Mouse (Mus musculus) intestine, postnatal 0 days (tissue): ENCODE measurements around the gene Nup50. TPM values are rescaled to one million over a fixed set of nuclear protein-coding genes. Genes with fewer than 3 reads are reported as not detected.

Experiments
- ATAC-seq: fragments of 200-750 bp; cut with Nextera tagmentation; 2 replicates; pipeline ENCODE4 v1.8.0; 2017; ENCODE audit warnings: mild to moderate bottlenecking, moderate TSS enrichment, moderate library complexity
- H3K27ac ChIP-seq: fragments of 300-500 bp; sonication (generic); 2 replicates; pipeline ENCODE4 v1.5.1; 2014; ENCODE audit warnings: mild to moderate bottlenecking, low read depth, low read length, moderate library complexity
- H3K27me3 ChIP-seq: fragments of 300-500 bp; sonication (generic); replicated peaks from 2 replicates; pipeline ENCODE4 v1.6.1; 2014; ENCODE audit warnings: low read length, mixed read lengths; ENCODE audit not compliant: control insufficient read depth, insufficient read depth
- H3K36me3 ChIP-seq: fragments of 300-500 bp; sonication (generic); 2 replicates; pipeline ENCODE4 v1.6.1; 2014; ENCODE audit warnings: mild to moderate bottlenecking, moderate library complexity; ENCODE audit not compliant: control insufficient read depth, insufficient read depth
- H3K4me1 ChIP-seq: fragments of 300-500 bp; sonication (generic); replicated peaks from 2 replicates; pipeline ENCODE4 v1.6.1; 2014; ENCODE audit warnings: antibody characterized with exemption, low read length, mixed read lengths; ENCODE audit not compliant: control insufficient read depth, insufficient read depth
- H3K4me2 ChIP-seq: fragments of 300-500 bp; sonication (generic); replicated peaks from 2 replicates; pipeline ENCODE4 v1.6.1; 2014; ENCODE audit warnings: low read depth, mild to moderate bottlenecking, moderate library complexity
- H3K4me3 ChIP-seq: fragments of 300-500 bp; sonication (generic); 2 replicates; pipeline ENCODE4 v1.5.1; 2014; ENCODE audit warnings: low read depth, low read length
- H3K9ac ChIP-seq: fragments of 300-500 bp; sonication (generic); 2 replicates; pipeline ENCODE4 v1.6.1; 2014; ENCODE audit warnings: mild to moderate bottlenecking, low read depth, low read length
- H3K9me3 ChIP-seq: fragments of 300-500 bp; sonication (generic); 2 replicates; pipeline ENCODE4 v1.6.1; 2016; ENCODE audit warnings: mixed run types; ENCODE audit not compliant: control insufficient read depth
- CTCF ChIP-seq: sonication (generic); IDR thresholded peaks from 2 replicates; pipeline ENCODE4 v1.5.1; 2016; ENCODE audit warnings: low read depth, mild to moderate bottlenecking, control low read depth, antibody characterized with exemption, moderate library complexity
- WGBS: fragments of 180-500 bp; shearing (Covaris S2); extraction: QIAGEN DNeasy Blood & Tissue Kit; methylation state at CpG from one replicate; pipeline ENCODE4 v1.1.7; 2014; 5-methylcytosine and 5-hydroxymethylcytosine counted together
- microRNA-seq: library from miRNA; unstranded; fragments of <30 nt; microRNA quantifications from one replicate; pipeline ENCODE4, GENCODE M21; 2016
- polyA plus RNA-seq: library from polyadenylated mRNA; unstranded; fragments of >200 nt; fragmentation: Nextera tagmentation; extraction: Ambion mirVana; gene quantifications from 2 replicates; pipeline ENCODE4 v1.2.1, GENCODE M21; 2015

Nup50 gene
- polyA plus RNA-seq, 1 experiment from 2014 or later, result 21.0 TPM

GRCm38 (mm10) chr15:84986171-84987019, 63.2 kb downstream of the Nup50 start:
- Histone ChIP-seq H3K4me3 (peak overlapping the region; percentile 78), H3K27ac (0 out of 2 replicates have a peak overlapping the region, but pooled peaks have one; percentile 90), H3K36me3 (0 out of 2 replicates have a peak, but pooled peaks cover 7% of the 10 kb centered on the region), H3K9ac (peak overlapping the region; percentile 83), H3K4me1 (0 out of 2 replicates have a peak, but pooled peaks cover 3% of the 10 kb centered on the region), H3K27me3 (no peaks in the 10 kb centered on the region), H3K9me3 (no peaks in the 10 kb centered on the region), H3K4me2 (peak overlapping the region; percentile 85)
- no peak for TF ChIP-seq CTCF
- no peak for ATAC-seq
- 61% methylated on average over 4 of the region's 4 CpGs for WGBS

GRCm38 (mm10) chr15:84987020-84987815, 64.0 kb downstream of the Nup50 start:
- peak overlapping the region; percentile 85 for H3K4me2 ChIP-seq
- WGBS, result 1% methylated on average over 38 of the region's 53 CpGs
- peak; percentile 50 for ATAC-seq
- peak overlapping the region; percentile 78 for H3K4me3 ChIP-seq
- H3K36me3 ChIP-seq, result 0 out of 2 replicates have a peak, but pooled peaks cover 7% of the 10 kb centered on the region
- peak; percentile 10; the same call in 1 of the 2 replicates for TF ChIP-seq CTCF
- peak overlapping the region; percentile 90 for H3K27ac ChIP-seq
- peak overlapping the region; percentile 83 for H3K9ac ChIP-seq
- H3K27me3 ChIP-seq, result no peaks in the 10 kb centered on the region
- H3K4me1 ChIP-seq, result 0 out of 2 replicates have a peak, but pooled peaks cover 3% of the 10 kb centered on the region
- H3K9me3 ChIP-seq, result no peaks in the 10 kb centered on the region

- ATAC-seq, result peak; percentile 86
- H3K4me2 ChIP-seq, result peak within 1 kb of the TSS; percentile 85
- no peak for TF ChIP-seq CTCF
- no peaks in the 10 kb centered on the region for H3K9me3 ChIP-seq
- H3K4me1 ChIP-seq, result 0 out of 2 replicates have a peak, but pooled peaks cover 3% of the 10 kb centered on the region
- peak within 1 kb of the TSS; percentile 78 for H3K4me3 ChIP-seq
- peak within 1 kb of the TSS; percentile 83 for H3K9ac ChIP-seq
- H3K36me3 ChIP-seq, result 0 out of 2 replicates have a peak, but pooled peaks cover 4% of the 10 kb centered on the region
- 2% methylated on average over 55 of the region's 59 CpGs for WGBS
- no peaks in the 10 kb centered on the region for H3K27me3 ChIP-seq
- H3K27ac ChIP-seq, result peak within 1 kb of the TSS; percentile 90
Measured at GRCm38 (mm10) chr15:84987874-84988825, 64.9 kb downstream of the Nup50 start, which contains the start of gene 5031439G07Rik. 5031439G07Rik (minus strand) TSS chr15:84988551.

DNA sequence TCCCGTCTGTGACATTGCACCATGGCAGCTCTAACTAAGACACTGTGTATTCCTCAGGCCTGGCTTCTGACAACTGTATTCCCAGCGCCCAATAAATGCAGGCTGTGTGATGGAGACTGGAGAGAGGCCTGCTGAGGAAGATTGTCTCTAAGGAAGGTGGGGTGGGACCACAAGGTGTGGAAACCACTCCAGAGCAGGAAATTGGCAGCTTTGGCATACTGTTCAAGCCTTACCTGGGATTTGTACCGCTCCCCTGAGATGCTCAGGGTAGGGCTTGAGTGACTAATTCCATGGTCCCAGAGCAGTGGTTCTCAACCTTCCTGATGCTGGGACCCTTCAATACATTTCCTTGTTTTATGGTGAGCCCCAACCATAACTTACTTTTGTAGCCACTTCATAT, 65.9 kb downstream of the Nup50 start:
- Histone ChIP-seq H3K9ac (no peak overlapping the region), H3K27me3 (no peaks in the 10 kb centered on the region), H3K36me3 (no peaks in the 10 kb centered on the region), H3K27ac (no peak overlapping the region), H3K4me3 (no peak overlapping the region), H3K4me1 (0 out of 2 replicates have a peak, but pooled peaks cover 3% of the 10 kb centered on the region), H3K9me3 (no peaks in the 10 kb centered on the region), H3K4me2 (no peak overlapping the region)
- no peak for TF ChIP-seq CTCF
- ATAC-seq, result no peak
- 82% methylated on average over 3 of the region's 3 CpGs for whole genome bisulfite sequencing

DNA sequence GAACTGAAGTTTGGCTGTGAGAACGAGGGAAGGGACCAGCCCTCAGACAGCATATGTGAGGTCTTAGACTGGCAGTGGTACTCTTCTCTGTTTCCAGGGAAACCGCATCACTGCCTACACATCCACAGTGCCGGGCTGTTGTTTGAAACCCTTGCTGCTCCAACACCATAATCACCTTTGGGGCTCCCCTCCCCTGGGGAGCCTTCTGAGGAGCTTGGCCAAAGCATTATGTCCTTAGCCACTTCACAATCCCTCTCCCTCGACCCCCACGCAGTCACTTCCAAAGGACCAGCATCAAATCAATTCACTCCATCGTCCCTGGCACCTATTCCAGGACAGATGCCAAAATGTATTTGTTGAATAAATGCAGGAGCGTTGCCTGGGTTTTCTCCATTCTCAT, 66.6 kb downstream of the Nup50 start:
- 0 out of 2 replicates have a peak, but pooled peaks cover 3% of the 10 kb centered on the region for H3K4me1 ChIP-seq
- no peaks in the 10 kb centered on the region for H3K27me3 ChIP-seq
- ATAC-seq, result no peak
- 81% methylated on average over 7 of the region's 7 CpGs for WGBS
- H3K4me3 ChIP-seq, result no peak overlapping the region
- H3K27ac ChIP-seq, result no peak overlapping the region
- H3K36me3 ChIP-seq, result no peaks in the 10 kb centered on the region
- no peak overlapping the region for H3K4me2 ChIP-seq
- no peak for TF ChIP-seq CTCF
- H3K9me3 ChIP-seq, result no peaks in the 10 kb centered on the region
- H3K9ac ChIP-seq, result no peak overlapping the region

Small RNA genes lying within 50 kb of the gene (microRNA-seq; reads per million reads assigned to microRNA genes)
- 34.2 reads per million, percentile 34 among the genes with 10 or more reads in this experiment for gene Mir1249

Other genes with a start within 250 kb of the Nup50 start
- gene Arhgap8, start 203.4 kb upstream of the Nup50 start, polyA plus RNA-seq, result 10.6 and 11.2 TPM in 2 replicates
- gene Phf21b, start 67.4 kb upstream of the Nup50 start, polyA plus RNA-seq, result 0.38 and 0.48 TPM in 2 replicates
- 0.14 and 0.22 TPM in 2 replicates for gene Gm29666, start 3.4 kb upstream of the Nup50 start, polyA plus RNA-seq
- 14.9 and 15.5 TPM in 2 replicates for gene 5031439G07Rik, start 65.1 kb downstream of the Nup50 start, polyA plus RNA-seq
- gene Upk3a, start 93.7 kb downstream of the Nup50 start, polyA plus RNA-seq, result 2.0 and 2.2 TPM in 2 replicates
- 23.1 and 25.3 TPM in 2 replicates for gene Fam118a, start 105.5 kb downstream of the Nup50 start, polyA plus RNA-seq
- 0.07 and 0.18 TPM in 2 replicates for gene Smc1b, start 208.6 kb downstream of the Nup50 start, polyA plus RNA-seq
- 0.13 TPM in 1 of 2 replicates, not detected in the other for gene Ribc2, start 208.7 kb downstream of the Nup50 start, polyA plus RNA-seq